Mouse (Mus musculus) mesoderm, embryonic 11.5 days (tissue): ENCODE data around the gene Cdca8.
"Not testable (repeated sequence)": the region's sequence is repeated elsewhere in the genome, so short reads cannot be mapped to it uniquely, and the experiment has no call there.

Experiments used
- DNase-seq: peaks from one replicate; pipeline ENCODE4 v3.0.0-alpha.2; 2012; ENCODE audit warnings: low read depth, low spot score

Gene Cdca8

DNA sequence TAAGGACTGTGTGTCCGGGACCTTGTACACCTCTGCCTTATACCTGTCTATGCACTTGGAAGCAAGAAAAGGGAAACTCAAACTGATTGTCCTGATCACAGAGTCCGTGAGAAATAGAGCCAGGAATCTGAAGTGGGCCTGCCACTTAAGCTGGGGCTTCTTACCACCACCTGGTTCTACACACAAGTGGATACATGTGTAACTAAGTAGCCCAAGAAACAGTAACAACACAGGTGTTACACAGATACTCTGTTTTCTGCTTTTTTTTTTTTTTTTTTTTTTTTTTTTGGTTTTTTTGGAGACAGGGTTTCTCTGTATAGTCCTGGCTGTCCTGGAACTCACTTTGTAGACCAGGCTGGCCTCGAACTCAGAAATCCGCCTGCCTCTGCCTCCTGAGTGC lies at the start of gene Cdca8:
TSS of gene Cdca8 (minus strand) at position 101 of the 400 bp plus-strand sequence.
- not testable (repeated sequence) for DNase-seq

DNA sequence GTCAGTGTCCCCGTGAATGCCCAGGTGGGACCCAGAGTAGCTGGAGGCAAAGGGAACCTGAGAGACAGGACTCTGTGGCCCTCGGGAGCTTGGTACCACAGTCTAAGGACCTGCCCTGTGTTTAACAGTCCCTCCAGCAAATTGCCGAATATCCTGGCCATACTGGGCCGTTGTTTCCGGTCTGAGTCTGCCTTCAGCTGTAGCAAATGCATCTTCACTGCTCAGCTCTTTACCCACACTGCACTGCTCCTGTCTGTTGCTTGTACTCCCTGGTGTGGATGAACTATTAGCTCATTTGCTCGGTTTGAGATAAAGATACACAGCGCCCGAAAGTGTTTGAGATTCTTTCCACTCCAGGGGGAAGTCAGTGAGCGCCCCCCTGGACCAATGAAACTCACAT lies 49.3 kb upstream of the Cdca8 start:
- DNase-seq = no peak

DNA sequence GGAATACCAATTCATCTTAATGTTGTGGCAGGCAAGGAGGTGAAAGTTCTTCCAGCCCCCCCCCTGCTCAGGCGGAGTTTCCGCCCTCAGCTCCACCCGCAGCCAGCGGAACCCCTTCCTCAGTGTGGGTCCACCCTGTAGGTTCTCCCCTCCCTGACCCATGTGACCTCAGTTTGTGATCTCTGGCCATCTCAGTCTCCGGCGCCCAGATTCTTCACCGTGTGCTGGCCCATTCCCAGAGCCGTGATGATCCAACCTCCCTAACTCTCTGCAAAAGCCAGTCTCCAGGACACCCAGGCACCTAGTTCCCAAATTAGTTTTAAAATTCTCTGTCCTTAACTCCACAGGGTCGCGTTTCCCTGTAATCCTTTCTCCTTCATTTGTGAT lies 48.6 kb upstream of the Cdca8 start:
- no peak for DNase-seq

DNA sequence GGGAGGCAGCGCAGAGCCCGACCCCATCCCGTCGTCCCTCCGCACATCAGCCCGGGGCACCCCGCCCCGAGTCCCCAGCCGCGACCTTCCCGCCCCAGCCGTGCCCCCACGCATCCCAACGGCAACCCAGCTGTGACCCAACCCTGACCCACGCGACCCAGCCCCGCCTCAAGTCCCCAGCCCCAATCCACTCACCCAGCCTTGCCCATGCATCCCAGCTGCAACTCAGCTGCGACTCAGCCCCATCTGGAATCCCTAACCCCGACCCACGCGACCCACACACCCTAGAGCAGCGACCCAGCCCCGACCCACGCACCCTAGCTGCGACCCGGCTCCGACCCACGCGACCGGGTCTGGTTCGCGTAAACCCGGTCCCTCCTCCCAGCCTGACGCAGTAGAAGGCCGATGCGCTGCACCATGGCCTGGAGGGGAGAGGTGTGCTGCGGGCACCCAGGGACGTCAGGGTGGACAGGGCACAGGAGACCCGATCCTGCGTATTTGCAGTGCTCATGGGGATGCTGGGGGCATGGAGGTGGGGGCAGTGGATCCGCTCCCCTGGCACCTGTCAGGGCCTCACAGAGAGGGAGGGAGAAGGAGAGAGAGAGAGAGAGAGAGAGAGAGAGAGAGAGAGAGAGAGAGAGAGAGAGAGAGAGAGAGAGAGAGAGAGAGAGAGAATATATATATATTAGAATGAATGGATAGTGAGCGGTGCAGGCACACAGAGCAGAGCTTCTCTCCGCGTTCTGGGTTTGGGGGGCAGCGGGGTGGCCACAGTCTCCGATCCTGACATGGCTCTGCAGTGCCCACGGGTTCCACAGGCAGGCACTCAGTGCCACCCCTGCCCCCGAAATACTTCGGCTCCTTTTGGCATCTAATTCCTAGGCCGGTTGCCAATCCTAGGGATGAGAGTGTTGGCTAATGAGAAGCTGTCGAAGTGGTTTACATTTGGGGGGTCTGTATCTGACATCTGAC lies 47.9 kb upstream of the Cdca8 start:
- no peak for DNase-seq

DNA sequence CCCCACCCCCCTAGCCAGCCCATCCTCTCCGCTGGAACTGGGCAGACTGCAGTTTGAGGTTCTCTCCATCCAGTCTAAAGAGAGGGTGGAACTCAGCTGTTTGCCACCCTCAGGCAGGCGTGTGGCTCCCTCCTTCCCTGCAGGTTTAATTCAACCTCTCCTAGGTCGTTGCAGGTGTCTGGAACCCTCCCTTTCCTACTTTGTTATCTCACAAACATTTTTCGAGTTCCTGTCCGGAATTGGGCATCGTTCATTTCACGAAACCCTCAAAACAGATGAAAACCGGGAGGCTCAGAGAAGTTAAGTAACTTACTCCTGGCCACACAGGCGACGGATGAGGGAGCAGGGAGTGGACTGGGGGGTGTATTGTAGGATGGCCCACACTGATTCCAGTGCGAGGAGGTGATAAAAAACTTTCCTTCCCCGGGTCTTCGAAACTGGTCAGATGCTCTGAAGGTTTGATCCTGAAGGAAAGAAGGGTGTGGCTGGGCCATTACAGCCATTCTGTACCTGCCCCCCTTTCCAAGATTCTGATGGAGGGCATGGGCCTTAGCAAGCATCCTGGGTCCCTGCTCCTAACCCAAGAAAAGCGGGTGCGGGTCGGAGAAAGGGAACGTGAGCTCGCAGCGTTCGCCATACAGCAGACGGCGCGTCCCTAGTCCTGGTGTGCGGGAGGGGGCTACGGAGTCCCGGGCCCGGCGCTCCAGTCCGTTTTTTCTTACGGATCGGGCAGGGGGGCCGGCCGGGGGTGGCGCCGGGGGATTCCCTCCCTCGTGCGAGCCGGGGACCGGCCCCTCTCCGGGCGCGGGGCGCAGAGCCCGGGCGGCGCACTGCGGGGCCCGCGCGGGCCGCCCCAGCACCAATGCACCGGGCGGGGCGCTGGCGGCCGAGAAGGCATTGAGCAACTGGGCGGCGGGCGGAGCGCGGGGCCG lies 46.8 kb upstream of the Cdca8 start, which contains the start of gene Rspo1:
TSS of gene Rspo1 (plus strand) at position 760 of the 932 bp plus-strand sequence.
- DNase-seq = no peak

DNA sequence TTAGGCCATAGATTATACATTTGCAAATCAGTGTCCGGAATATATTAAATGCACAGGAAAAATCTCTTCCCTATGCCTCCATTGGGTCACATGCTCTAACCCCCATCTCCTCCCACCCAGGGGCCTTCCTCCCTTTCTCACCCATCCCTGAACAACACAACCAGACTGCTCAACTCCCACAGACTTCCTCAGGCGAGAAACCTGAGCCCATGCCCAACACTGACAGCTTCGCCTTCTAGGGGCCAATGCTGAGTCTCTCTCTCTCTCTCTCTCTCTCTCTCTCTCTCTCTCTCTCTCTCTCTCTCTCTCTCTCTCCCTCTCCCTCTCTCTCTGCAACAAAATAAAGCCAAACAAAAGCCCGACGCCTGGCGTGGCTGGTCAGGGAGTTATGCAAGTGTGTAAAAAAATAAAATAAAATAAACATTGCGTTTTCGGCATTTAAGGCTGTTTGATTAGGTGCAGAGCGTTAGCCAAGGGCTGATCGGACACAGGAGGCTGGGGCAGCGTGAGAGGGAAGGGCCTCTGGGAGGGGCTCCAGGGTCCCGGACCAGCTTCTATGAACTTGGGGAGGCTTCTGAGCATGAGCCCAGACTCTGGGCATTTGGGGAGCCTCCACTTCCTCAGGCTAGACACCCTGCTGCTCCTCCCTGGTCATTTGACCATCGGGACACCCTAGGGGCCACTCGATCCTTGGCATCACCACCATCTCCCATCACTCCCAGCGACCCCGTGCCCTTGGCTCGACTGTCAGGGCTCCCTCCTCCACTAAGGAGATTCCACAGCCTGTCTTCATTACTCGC lies 46.0 kb upstream of the Cdca8 start:
- DNase-seq = no peak

DNA sequence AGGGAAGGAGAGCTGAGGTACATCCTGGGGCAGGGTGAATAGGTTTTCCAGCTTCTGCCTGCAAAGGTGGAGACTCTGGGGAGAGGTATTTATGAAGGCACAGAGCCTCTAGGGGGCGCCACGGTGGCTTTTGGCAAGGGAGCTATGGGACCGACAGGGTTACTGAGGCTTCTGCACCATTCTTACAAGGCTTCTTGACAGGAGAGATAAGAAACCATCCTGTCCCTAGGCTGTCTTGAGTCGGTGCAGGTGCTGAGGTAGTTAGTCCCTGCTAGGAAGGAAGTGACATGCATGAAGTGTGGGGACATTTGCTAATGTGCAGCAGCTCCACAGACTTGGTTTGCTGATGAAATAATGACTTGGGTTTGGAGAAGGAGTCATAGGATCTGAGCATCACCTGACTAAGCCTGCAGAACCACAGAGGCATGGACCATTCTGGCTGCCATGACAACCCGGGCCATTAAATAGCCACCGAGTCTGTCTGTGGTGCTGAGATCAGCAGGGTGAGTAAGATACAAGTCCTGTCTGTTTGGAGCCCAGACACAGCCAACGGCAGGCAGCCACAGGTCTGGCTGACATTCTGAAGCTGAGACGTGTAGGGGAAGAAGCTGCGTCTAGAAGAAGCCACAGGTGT lies 44.9 kb upstream of the Cdca8 start:
- no peak for DNase-seq

DNA sequence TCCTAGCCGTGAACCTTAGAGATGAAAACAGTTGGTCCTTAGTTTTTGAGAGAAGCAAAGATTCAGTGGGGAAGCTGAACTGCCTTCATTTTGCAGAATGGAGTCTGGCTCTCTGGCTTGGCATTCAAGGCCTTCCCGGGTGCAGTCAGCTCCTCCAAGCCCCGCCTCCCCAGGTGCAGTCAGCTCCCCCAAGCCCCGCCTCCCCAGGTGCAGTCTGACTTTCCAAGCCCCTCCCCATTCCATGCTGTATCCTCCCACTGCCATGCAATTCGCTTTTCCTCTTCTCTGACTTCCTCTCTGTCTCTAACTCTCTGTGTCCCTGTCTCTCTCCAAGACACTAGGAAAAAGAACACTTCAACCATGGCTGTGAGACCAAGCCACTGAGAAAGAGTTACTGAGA lies 39.1 kb upstream of the Cdca8 start:
- no peak for DNase-seq

DNA sequence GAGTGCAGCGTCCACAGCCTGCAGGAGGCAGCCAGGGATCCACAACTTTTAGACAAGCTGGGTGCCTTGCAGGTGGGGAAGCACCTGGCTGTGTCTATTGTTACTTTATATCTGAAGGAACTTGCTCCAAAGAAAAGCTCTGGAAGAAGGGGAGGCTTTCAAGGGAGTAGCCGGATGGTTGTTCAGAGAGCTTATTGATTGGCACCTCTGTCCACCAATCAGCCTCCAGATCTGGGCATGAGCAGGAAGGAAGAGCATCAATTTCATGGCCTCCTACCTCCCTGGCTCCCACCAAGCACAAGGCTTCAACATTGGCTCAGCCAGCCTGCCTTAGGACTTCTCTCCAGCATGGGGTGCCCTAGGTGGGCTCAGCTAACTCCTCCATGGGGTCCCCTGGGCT lies 34.2 kb upstream of the Cdca8 start:
- peak; percentile 63 for DNase-seq

DNA sequence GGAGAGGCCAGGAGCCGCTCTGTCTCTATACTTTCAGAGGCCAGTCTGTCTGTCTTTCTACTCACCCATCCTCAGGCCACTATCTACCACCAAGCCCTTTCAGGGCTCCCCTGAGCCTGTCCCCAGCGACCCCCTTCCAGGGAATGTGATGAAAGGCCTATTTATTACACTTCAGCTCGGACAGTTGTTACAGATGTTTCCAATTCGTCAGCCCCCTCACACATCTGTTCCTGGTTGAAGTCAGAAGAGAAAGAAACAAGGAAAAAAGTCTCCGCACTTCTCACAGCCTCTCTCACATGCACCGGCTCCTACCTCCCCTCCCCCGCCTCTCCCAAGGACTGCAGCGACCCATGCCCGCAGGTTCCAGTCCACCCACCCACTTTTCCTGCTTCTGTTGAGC lies 33.2 kb upstream of the Cdca8 start:
- peak; percentile 64 for DNase-seq

DNA sequence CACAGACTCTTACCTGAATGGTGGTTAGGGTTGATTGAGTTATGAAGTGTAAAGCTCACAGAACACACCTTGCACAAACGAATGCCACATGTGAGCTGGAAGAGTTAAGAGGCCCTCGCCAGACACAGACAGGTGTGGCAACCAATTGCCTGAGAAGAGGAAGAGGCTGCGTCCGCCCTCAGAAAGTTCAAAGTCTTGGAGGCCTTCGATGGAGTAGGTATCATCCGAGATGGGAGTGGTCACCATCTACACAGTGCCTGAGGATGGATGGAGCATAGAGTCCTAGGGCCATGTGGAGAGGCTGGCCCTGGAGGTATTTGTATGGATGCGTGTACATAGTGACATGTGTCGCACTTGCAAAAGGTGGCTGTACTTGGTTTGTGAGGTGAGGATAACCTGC lies 32.0 kb upstream of the Cdca8 start:
- no peak for DNase-seq

DNA sequence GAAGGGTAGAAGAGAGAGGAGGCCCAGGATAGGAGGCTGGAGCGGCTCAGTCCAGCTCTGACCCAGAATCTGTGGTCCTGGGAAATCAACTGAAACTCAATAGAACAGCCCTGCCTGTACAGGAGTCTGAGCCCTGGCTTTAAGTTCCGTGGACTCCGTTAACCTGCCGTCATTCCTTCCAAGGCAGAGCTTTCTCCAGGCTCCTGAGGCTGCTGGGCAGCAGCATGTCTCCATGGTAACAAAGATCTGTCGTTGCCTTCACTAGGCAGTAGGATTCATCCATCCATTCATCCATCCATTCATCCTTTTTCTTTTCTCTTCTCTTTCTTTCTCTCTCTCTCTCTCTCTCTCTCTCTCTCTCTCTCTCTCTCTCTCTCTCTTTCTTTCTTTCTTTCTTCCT lies 31.6 kb upstream of the Cdca8 start:
- no peak for DNase-seq

DNA sequence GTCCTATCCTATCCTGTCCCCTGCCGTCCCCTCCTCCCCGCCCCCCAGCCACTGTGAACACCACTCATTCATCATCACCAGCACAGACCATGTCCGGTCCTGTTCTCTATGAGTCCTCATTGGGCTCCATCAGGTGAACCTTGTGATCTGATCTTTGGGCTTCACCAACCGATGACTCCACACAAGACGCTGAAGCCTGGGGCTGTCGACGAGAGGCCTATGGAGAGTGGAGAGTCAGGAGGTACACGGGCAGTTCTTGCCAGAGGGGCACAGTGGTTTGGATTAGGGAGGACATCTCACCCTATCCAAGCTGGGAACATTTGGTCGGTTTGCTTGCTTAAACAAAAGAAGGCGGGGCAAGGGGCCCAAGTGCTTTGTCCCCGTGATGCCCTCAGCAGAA lies 31.1 kb upstream of the Cdca8 start:
- DNase-seq = no peak

DNA sequence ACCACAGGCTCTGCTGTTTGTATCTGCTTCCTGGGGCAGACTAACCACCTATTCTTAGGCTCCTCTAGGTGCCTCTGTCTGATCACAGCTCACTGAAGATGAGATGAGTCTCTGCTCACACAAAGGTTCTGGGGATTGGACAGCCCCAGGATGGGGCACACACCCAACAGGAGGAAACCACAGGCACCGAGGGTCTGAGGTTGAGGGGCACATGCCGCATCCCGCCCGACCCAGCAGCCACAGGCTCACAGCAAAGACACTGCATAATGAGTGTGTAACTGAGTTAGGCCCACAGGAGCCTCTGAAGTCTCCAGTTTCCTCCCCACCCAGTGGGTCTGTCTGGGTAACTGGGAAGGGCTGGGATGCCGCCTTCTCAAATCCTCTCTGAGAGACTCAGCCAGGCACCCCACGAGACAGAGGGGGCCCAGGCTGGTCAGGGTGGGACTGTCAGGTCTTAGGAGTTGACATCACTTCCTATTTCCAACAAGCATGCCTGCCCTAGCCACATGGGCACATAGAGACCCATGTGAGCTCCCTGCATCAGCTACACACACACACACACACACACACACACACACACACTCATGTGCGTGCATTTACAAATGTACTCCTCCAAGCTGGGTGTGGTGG lies 30.2 kb upstream of the Cdca8 start:
- DNase-seq = no peak

DNA sequence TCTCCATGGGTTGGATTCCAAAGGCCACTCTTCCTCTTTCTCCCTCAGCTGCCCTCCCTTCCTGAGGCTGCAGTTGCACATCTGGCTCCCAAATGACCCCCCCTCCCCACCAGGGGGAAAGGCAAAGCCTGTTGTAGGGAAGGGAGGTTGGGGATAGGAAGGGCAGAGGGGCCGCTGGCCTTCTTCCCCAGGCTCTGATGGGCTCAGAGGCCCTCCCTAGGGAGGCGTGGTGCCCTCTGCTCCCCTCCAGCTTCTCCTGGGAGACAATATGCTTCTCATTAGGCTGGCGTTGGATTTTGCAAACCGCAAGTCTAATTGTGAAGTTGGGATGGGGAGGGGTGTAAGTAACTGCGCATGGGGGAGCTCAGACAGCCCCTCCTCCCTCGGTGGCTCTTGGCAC lies 29.6 kb upstream of the Cdca8 start:
- DNase-seq = no peak

DNA sequence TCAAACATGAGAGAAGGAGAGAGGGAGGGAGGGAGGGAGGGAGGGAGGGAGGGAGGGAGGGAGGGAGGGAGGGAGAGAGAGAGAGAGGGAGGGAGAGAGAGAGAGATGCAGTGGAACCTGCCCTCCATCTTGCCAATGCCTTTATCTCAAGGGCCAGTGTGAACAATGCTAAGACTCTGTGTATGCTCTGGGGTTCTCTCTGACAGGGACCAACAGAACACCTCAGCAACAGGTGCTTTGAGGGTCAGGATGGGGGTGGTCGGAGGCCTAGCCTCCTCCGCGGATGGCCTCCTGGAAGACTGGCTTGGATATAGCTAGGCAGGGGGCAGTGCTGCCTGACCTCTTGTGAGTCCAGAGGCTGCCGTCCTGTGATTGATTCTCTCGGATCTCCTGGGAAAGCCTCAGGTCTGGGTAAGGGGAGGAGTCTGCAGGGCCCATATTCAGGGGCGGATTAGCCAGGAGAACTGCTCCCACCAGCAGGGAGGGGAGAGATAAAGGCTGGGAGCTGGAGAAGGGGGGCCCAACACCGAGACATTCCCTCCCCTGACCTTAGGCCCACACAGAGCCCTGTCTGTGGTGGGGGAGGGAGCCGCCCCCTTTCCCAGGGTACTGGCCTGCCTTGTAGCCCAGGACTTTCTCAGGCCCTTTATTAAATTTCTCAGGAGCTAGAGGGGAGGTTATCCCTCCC lies 25.9 kb upstream of the Cdca8 start:
- no peak for DNase-seq

DNA sequence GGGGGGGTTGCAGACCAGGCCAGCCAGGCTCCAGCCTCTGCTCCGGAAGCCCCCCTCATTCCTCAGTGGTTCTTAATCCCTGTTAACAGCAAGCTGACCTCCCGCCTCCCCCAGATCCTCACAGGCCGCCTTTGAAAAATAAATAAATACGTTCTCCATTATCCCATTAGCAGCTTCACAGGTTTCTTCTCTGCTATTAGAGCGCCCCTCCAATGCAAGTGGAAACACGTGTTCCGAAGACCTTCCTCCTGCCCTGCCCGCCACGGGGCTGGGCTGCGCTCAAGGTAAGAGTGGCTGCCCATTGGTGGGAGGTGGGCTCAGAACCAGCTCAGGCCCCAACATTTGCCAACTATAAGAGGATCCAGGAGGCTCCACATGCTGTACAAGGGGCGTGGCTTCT lies 23.5 kb upstream of the Cdca8 start:
- no peak for DNase-seq

DNA sequence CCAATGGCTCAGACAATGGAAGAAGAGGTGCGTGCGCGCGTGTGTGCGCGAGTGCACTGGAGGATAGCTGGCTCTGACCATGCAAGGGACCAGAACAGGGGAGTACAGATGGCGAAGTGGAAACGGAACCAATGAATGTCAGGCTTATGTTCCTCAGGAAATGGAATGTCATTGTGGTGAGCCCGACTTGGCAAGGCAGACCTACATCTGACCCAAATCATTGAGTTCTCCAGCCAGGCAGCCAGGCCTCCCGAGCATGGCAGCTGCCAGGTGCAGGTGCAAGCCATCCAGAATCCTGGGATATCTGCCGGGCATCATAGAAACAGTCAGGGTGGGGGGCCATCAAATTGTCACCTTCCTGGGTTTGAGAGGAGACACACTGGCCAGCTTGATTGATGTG lies 21.8 kb upstream of the Cdca8 start:
- DNase-seq = no peak

DNA sequence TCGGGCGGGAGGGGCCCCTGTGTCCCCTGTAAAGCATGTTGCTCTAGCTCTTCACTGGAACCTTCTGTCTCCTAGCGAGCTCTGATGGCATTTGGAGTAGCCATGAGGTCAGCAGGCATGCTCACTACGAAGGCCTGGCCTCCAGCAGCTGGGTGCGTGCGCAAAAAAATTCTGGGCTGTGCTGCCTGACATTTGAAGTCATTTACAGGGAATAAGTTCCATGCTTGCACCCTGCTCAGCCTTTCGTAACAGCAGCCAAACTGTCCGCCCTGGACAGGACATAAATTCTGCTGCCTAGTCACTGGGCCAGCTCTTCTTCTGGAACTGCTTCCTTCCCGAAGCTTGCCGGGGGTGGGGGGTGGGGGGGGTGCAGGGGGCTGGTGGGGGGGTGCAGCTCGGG lies 20.0 kb upstream of the Cdca8 start:
- no peak for DNase-seq

DNA sequence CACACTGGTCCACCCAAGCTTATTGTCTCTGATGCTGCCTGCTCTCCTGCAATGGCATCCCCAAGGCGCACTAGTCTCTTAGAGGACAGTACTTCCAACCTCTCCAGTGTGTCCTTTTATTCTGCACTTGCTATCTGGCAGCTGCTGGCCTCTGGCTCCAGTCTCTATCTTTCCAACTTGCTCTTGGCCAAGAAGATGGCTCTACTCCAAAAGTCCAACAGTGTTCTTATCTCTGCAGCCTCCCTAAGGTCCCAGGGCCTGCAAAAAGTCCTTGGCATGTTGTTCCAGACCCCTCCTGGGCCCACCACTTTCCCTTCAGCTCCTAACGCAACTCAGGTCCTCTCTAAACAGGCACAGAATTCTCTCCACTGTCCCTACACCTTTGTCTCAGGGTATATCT lies 18.2 kb upstream of the Cdca8 start:
- no peak for DNase-seq
